Mouse (Mus musculus): ENCODE measurements around the gene Wnt5b.

DNA sequence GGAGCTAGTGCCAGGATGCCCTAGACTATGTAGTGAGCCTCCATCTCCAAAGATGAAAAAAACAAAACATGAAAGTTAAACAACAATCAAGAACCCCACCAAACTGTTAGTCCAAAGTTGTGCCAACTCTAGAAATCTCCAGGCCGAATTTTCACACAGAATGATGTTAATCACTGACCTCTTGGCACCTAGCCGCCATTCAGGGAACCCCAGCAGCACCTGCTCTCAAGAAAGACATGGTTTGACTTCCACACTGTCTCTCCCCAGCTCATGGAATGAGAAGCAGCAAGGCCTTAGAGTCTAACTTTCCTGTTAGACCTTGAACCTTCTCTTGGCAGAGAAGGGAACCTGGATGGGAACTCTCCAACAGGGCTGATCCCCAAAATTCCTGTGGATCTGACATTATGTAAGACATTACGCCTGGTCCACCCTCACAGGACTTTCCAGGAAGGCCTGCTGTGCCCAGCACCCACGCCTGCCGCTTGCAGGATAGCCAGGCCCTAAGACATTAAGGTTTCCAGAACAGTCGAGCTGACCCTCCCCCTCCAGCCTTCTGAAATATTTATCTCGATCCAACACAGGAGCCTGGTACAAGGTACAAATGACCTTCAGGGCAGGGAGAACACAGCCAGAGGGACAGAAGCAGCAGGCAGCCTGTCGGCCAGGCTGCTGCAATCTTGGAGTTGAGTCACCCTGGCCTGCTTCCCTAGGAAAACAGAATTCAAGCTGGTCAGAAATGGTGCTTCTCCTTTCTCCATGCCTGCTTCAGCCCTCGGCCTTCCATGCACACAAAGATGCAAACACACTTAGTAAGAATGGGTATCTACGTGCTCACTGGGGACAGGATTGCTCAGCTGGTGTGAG, 77.0 kb downstream of the Wnt5b start:
- no peak for TF ChIP-seq CTCF (IDR thresholded peaks at IDR 0.05; ENCODE audit: low read depth)
- no peak for TF ChIP-seq EP300 (IDR thresholded peaks at IDR 0.05; ENCODE audit: low read depth)

Measured in liver, embryonic 14.5 days (tissue).